Mouse (Mus musculus): ENCODE results near the gene Pum2. TPM values are rescaled to one million over a fixed set of nuclear protein-coding genes. Genes with fewer than 3 reads are reported as not detected.

Pum2 gene
- total and polyA plus RNA-seq, 2 experiments from 2014 or later, result 35.3 to 117 TPM

- TF ChIP-seq CTCF (IDR thresholded peaks at IDR 0.05), result no peak
- no peak for DNase-seq (ENCODE audit: low spot score)
- no peaks in the 10 kb centered on the region for H3K36me3 ChIP-seq (ENCODE audit: insufficient read depth, low read length)
Measured at GRCm38 (mm10) chr12:8759115-8759514, 85.2 kb downstream of the Pum2 start.

DNA sequence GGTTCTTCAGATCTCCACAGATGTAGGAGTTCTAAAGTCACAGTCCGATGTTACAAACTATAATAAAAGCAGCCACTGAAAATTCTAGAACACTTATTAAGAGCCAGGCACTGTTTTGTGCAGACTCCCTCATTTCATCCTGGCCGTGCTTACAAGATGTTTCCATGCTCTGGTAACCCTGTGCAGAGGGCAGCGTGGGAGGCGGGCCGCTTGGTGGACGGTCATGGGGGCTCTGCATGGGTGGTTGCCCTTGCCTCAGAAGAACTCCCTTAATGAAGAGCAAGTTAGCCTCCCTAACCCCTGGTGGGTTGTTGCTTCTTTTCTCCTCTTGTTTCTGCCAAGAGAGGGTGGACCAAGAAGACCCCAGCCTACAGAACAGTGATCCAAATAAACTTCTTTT lies 85.8 kb downstream of the Pum2 start:
- Histone ChIP-seq H3K9ac (replicated peaks; ENCODE audit: low read length, poor library complexity, severe bottlenecking) (no peak overlapping the region), H3K27ac (ENCODE audit: low read depth, low read length) (no peak overlapping the region), H3K4me1 (ENCODE audit: insufficient read depth, low read length) (no peaks in the 10 kb centered on the region), H3K27me3 (ENCODE audit: insufficient read depth, low read length) (no peaks in the 10 kb centered on the region), H3K4me3 (ENCODE audit: low read depth, low read length) (no peak overlapping the region), H3K9me3 (ENCODE audit: low read length) (no peaks in the 10 kb centered on the region), H3K4me2 (ENCODE audit: low read depth, low read length, poor library complexity, severe bottlenecking) (no peak overlapping the region), H3K36me3 (ENCODE audit: insufficient read depth, low read length) (no peaks in the 10 kb centered on the region)
- no peak for TF ChIP-seq CTCF (IDR thresholded peaks at IDR 0.05)
- WGBS, result 53% methylated on average over 6 of the region's 6 CpGs
- ATAC-seq (ENCODE audit: low FRiP score) (no peak), DNase-seq (ENCODE audit: low spot score) (no peak)

More at GRCm38 (mm10) chr12:8759115-8759514, 85.2 kb downstream of the Pum2 start:
- H3K27me3 ChIP-seq (ENCODE audit: insufficient read depth, low read length), result no peaks in the 10 kb centered on the region
- no peaks in the 10 kb centered on the region for H3K4me1 ChIP-seq (ENCODE audit: insufficient read depth, low read length)
- no peak overlapping the region for H3K9ac ChIP-seq (replicated peaks; ENCODE audit: low read length, poor library complexity, severe bottlenecking)
- WGBS, result 71% methylated on average over 4 of the region's 4 CpGs
- H3K4me3 ChIP-seq (ENCODE audit: low read depth, low read length), result no peak overlapping the region
- H3K9me3 ChIP-seq (ENCODE audit: low read length), result no peaks in the 10 kb centered on the region
- H3K4me2 ChIP-seq (ENCODE audit: low read depth, low read length, poor library complexity, severe bottlenecking), result no peak overlapping the region
- no peak for ATAC-seq (ENCODE audit: low FRiP score)
- H3K27ac ChIP-seq (ENCODE audit: low read depth, low read length), result no peak overlapping the region

GRCm38 (mm10) chr12:8760561-8760960 lies 86.6 kb downstream of the Pum2 start:
- 88% methylated on average over 6 of the region's 6 CpGs for WGBS
- no peaks in the 10 kb centered on the region for H3K36me3 ChIP-seq (ENCODE audit: insufficient read depth, low read length)
- H3K27ac ChIP-seq (ENCODE audit: low read depth, low read length), result no peak overlapping the region
- ATAC-seq (ENCODE audit: low FRiP score) (no peak), DNase-seq (ENCODE audit: low spot score) (no peak)
- no peak overlapping the region for H3K4me2 ChIP-seq (ENCODE audit: low read depth, low read length, poor library complexity, severe bottlenecking)
- H3K9me3 ChIP-seq (ENCODE audit: low read length), result no peaks in the 10 kb centered on the region
- TF ChIP-seq CTCF (IDR thresholded peaks at IDR 0.05), result no peak; the same call in 1 of the 2 replicates
- no peak overlapping the region for H3K4me3 ChIP-seq (ENCODE audit: low read depth, low read length)
- no peak overlapping the region for H3K9ac ChIP-seq (replicated peaks; ENCODE audit: low read length, poor library complexity, severe bottlenecking)
- H3K27me3 ChIP-seq (ENCODE audit: insufficient read depth, low read length), result no peaks in the 10 kb centered on the region
- H3K4me1 ChIP-seq (ENCODE audit: insufficient read depth, low read length), result no peaks in the 10 kb centered on the region

- no peak for TF ChIP-seq CTCF (IDR thresholded peaks at IDR 0.05)
- H3K4me1 ChIP-seq (ENCODE audit: insufficient read depth, low read length), result no peaks in the 10 kb centered on the region
- WGBS, result 82% methylated on average over 7 of the region's 7 CpGs
- no peak overlapping the region for H3K27ac ChIP-seq (ENCODE audit: low read depth, low read length)
- H3K27me3 ChIP-seq (ENCODE audit: insufficient read depth, low read length), result no peaks in the 10 kb centered on the region
- H3K4me3 ChIP-seq (ENCODE audit: low read depth, low read length), result no peak overlapping the region
- DNase-seq (ENCODE audit: low spot score) (no peak), ATAC-seq (ENCODE audit: low FRiP score) (no peak)
- no peaks in the 10 kb centered on the region for H3K36me3 ChIP-seq (ENCODE audit: insufficient read depth, low read length)
- no peak overlapping the region for H3K9ac ChIP-seq (replicated peaks; ENCODE audit: low read length, poor library complexity, severe bottlenecking)
- H3K9me3 ChIP-seq (ENCODE audit: low read length), result no peaks in the 10 kb centered on the region
- no peak overlapping the region for H3K4me2 ChIP-seq (ENCODE audit: low read depth, low read length, poor library complexity, severe bottlenecking)
Measured at GRCm38 (mm10) chr12:8761058-8761457, 87.1 kb downstream of the Pum2 start.

GRCm38 (mm10) chr12:8762667-8763066 lies 88.7 kb downstream of the Pum2 start:
- Histone ChIP-seq H3K36me3 (ENCODE audit: insufficient read depth, low read length) (no peaks in the 10 kb centered on the region), H3K9ac (replicated peaks; ENCODE audit: low read length, poor library complexity, severe bottlenecking) (no peak overlapping the region), H3K4me3 (ENCODE audit: low read depth, low read length) (no peak overlapping the region), H3K27me3 (ENCODE audit: insufficient read depth, low read length) (no peaks in the 10 kb centered on the region), H3K27ac (ENCODE audit: low read depth, low read length) (no peak overlapping the region), H3K9me3 (ENCODE audit: low read length) (no peaks in the 10 kb centered on the region), H3K4me1 (ENCODE audit: insufficient read depth, low read length) (no peaks in the 10 kb centered on the region), H3K4me2 (ENCODE audit: low read depth, low read length, poor library complexity, severe bottlenecking) (no peak overlapping the region)
- peak; percentile 47; the same call in 1 of the 2 replicates for TF ChIP-seq CTCF (IDR thresholded peaks at IDR 0.05)
- DNase-seq (ENCODE audit: low spot score) (no peak), ATAC-seq (ENCODE audit: low FRiP score) (no peak)
- WGBS, result 81% methylated on average over 2 of the region's 2 CpGs

GRCm38 (mm10) chr12:8764221-8764930 lies 90.4 kb downstream of the Pum2 start:
- WGBS, result 86% methylated on average over 15 of the region's 15 CpGs
- Histone ChIP-seq H3K4me1 (ENCODE audit: insufficient read depth, low read length) (no peaks in the 10 kb centered on the region), H3K27me3 (ENCODE audit: insufficient read depth, low read length) (no peaks in the 10 kb centered on the region), H3K9me3 (ENCODE audit: low read length) (no peaks in the 10 kb centered on the region), H3K4me2 (ENCODE audit: low read depth, low read length, poor library complexity, severe bottlenecking) (no peak overlapping the region), H3K36me3 (ENCODE audit: insufficient read depth, low read length) (no peaks in the 10 kb centered on the region), H3K9ac (replicated peaks; ENCODE audit: low read length, poor library complexity, severe bottlenecking) (no peak overlapping the region), H3K4me3 (ENCODE audit: low read depth, low read length) (no peak overlapping the region), H3K27ac (ENCODE audit: low read depth, low read length) (no peak overlapping the region)
- DNase-seq (ENCODE audit: low spot score), result no peak
- no peak for TF ChIP-seq CTCF (IDR thresholded peaks at IDR 0.05)
- no peak for ATAC-seq (ENCODE audit: low FRiP score)
